Mouse (Mus musculus) hindbrain, embryonic 12.5 days (tissue): ENCODE data around the gene H2-T3. TPM values are rescaled to one million over a fixed set of nuclear protein-coding genes. Genes with fewer than 3 reads are reported as not detected.
A peak's percentile ranks its signal among the peaks of the same experiment; 100 is the strongest.
"Not testable (repeated sequence)": the region's sequence is repeated elsewhere in the genome, so short reads cannot be mapped to it uniquely, and the experiment has no call there.

Source experiments
- ATAC-seq: fragments of 200-750 bp; cut with Nextera tagmentation; 2 replicates; pipeline ENCODE4 v1.8.0; 2017; ENCODE audit warnings: moderate TSS enrichment; ENCODE audit not compliant: low FRiP score
- H3K27ac ChIP-seq: fragments of 300-500 bp; sonication (generic); 2 replicates; pipeline ENCODE4 v1.5.1; 2016; ENCODE audit warnings: mild to moderate bottlenecking
- H3K27me3 ChIP-seq: fragments of 300-500 bp; sonication (generic); 2 replicates; pipeline ENCODE4 v1.6.1; 2016; ENCODE audit warnings: mild to moderate bottlenecking
- H3K36me3 ChIP-seq: fragments of 300-500 bp; sonication (generic); 2 replicates; pipeline ENCODE4 v1.6.1; 2016; ENCODE audit warnings: mild to moderate bottlenecking
- H3K4me1 ChIP-seq: fragments of 300-500 bp; sonication (generic); 2 replicates; pipeline ENCODE4 v1.6.1; 2016
- H3K4me2 ChIP-seq: fragments of 300-500 bp; sonication (generic); replicated peaks from 2 replicates; pipeline ENCODE4 v1.6.1; 2016; ENCODE audit warnings: mild to moderate bottlenecking
- H3K4me3 ChIP-seq: fragments of 300-500 bp; sonication (generic); 2 replicates; pipeline ENCODE4 v1.5.1; 2016; ENCODE audit warnings: mild to moderate bottlenecking
- H3K9ac ChIP-seq: fragments of 300-500 bp; sonication (generic); 2 replicates; pipeline ENCODE4 v1.6.1; 2016; ENCODE audit warnings: mild to moderate bottlenecking, moderate library complexity
- H3K9me3 ChIP-seq: fragments of 300-500 bp; sonication (generic); replicated peaks from 2 replicates; pipeline ENCODE4 v1.6.1; 2016; ENCODE audit warnings: mild to moderate bottlenecking
- WGBS: fragments of 180-500 bp; shearing (Covaris S2); methylation state at CpG from one replicate; pipeline ENCODE4 v1.1.7; 2016; 5-methylcytosine and 5-hydroxymethylcytosine counted together
- polyA plus RNA-seq: library from polyadenylated mRNA; unstranded; fragments of >200 nt; fragmentation: Nextera tagmentation; extraction: Ambion mirVana; gene quantifications from 2 replicates; pipeline ENCODE4 v1.2.1, GENCODE M21; 2016

H2-T3 gene
- polyA plus RNA-seq, 1 experiment from 2014 or later, result not detected

GRCm38 (mm10) chr17:36146937-36147336 lies 43.1 kb downstream of the H2-T3 start:
- not testable (repeated sequence) for H3K9me3 ChIP-seq, H3K27ac ChIP-seq, H3K36me3 ChIP-seq, ATAC-seq, H3K9ac ChIP-seq, H3K4me1 ChIP-seq, H3K4me3 ChIP-seq, H3K4me2 ChIP-seq
- 81% methylated on average over 1 of the region's 1 CpGs for WGBS
- peaks cover 61% of the 10 kb centered on the region for H3K27me3 ChIP-seq

GRCm38 (mm10) chr17:36145861-36146156 lies 44.3 kb downstream of the H2-T3 start:
- Histone ChIP-seq H3K4me2 (peak overlapping the region; percentile 55), H3K4me3 (peak overlapping the region; percentile 34), H3K27me3 (peaks cover 67% of the 10 kb centered on the region)
- not testable (repeated sequence) for ATAC-seq, H3K9me3 ChIP-seq, H3K36me3 ChIP-seq, H3K27ac ChIP-seq, H3K4me1 ChIP-seq, H3K9ac ChIP-seq
- 3% methylated on average over 13 of the region's 13 CpGs for WGBS

GRCm38 (mm10) chr17:36145111-36145860 lies 44.8 kb downstream of the H2-T3 start:
- 0 out of 2 replicates have a peak overlapping the region, but pooled peaks have one; percentile 23 for H3K9ac ChIP-seq
- peak overlapping the region; percentile 55 for H3K4me2 ChIP-seq
- H3K4me3 ChIP-seq, result peak overlapping the region; percentile 34
- no peaks in the 10 kb centered on the region for H3K36me3 ChIP-seq
- H3K27ac ChIP-seq, result no peak overlapping the region
- 3% methylated on average over 78 of the region's 78 CpGs for WGBS
- peaks cover 9% of the 10 kb centered on the region for H3K4me1 ChIP-seq
- H3K27me3 ChIP-seq, result peaks cover 67% of the 10 kb centered on the region
- H3K9me3 ChIP-seq, result no peaks in the 10 kb centered on the region
- ATAC-seq, result peak; percentile 32; the same call in 1 of the 2 replicates

GRCm38 (mm10) chr17:36136299-36136848 lies 53.7 kb downstream of the H2-T3 start:
- ATAC-seq, H3K4me1 ChIP-seq, H3K9me3 ChIP-seq, H3K9ac ChIP-seq, H3K4me3 ChIP-seq, H3K4me2 ChIP-seq, H3K27ac ChIP-seq, H3K36me3 ChIP-seq: not testable (repeated sequence)
- WGBS, result 80% methylated on average over 1 of the region's 1 CpGs
- H3K27me3 ChIP-seq, result peaks cover 28% of the 10 kb centered on the region

Other genes with a start within 250 kb of the H2-T3 start
- 109 and 119 TPM in 2 replicates for gene Abcf1, start 220.5 kb downstream of the H2-T3 start, polyA plus RNA-seq
- 54.9 and 57.7 TPM in 2 replicates for gene Gnl1, start 210.4 kb downstream of the H2-T3 start, polyA plus RNA-seq
- 53.4 and 61.0 TPM in 2 replicates for gene Prr3, start 210.1 kb downstream of the H2-T3 start, polyA plus RNA-seq
- gene H2-T24, start 169.7 kb downstream of the H2-T3 start, polyA plus RNA-seq, result 5.5 and 5.6 TPM in 2 replicates
- 4.5 and 5.1 TPM in 2 replicates for gene H2-T23, start 157.4 kb downstream of the H2-T3 start, polyA plus RNA-seq
- gene H2-T22, start 147.5 kb downstream of the H2-T3 start, polyA plus RNA-seq, result 7.8 and 9.2 TPM in 2 replicates
- gene Gm6034, start 147.3 kb downstream of the H2-T3 start, polyA plus RNA-seq, result not detected in 2 replicates
- gene Gm11127, start 131.9 kb downstream of the H2-T3 start, polyA plus RNA-seq, result not detected in 2 replicates
- not detected in 2 replicates for gene Gm19684, start 68.6 kb downstream of the H2-T3 start, polyA plus RNA-seq
- not detected in 2 replicates for gene Gm7030, start 60.9 kb downstream of the H2-T3 start, polyA plus RNA-seq
- not detected in 2 replicates for gene Gm8909, start 21.8 kb downstream of the H2-T3 start, polyA plus RNA-seq
- 75.5 and 89.2 TPM in 2 replicates for gene Rpp21, start 67.8 kb upstream of the H2-T3 start, polyA plus RNA-seq
- gene Trim39, start 82.0 kb upstream of the H2-T3 start, polyA plus RNA-seq, result 26.0 and 28.6 TPM in 2 replicates
- 0.19 TPM in 1 of 2 replicates, not detected in the other for gene H2-M10.2, start 96.2 kb upstream of the H2-T3 start, polyA plus RNA-seq
- not detected in 2 replicates for gene H2-M10.1, start 135.9 kb upstream of the H2-T3 start, polyA plus RNA-seq
- not detected in 2 replicates for gene H2-M10.3, start 178.1 kb upstream of the H2-T3 start, polyA plus RNA-seq